7 mouse cellular contexts compared by ENCODE assay signal in the genomic region with DNA sequence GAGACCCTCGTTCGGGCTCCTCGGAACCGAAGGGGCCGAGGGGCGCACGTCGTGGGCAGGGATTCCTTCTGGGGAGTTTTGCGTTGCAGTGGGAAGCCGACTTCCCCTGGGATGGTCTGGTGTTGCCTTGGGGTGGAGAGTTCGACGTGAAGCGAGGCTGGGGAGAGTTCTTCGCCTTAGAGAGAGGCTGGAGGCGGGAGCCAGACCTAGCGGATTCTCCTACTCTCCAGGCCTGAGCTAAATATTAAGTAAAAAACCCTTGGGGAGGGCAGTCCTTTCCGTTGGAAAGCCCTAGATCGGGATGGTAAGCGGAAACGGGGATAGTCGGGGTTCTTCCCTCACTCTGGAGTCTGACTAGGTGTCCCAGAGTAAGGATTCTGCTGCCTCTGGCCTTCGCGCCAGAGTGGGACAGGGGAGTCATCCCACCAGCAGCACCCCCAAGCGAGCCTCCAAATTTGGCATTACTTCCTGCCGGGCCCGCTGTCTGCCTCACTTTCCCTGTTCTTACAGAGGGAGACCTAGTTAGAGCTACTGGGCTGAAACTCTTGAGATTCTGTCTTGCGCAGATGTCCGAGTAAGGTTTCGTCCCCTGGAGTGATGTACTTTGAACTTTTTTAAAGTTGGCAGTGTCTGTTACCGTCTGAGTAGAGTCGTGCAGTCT. TPM values are rescaled to one million over a fixed set of nuclear protein-coding genes. Genes with fewer than 3 reads are reported as not detected.
DNase-seq lines count a peak whose midpoint lies in the region; ATAC-seq and TF ChIP-seq lines count a peak whose summit lies in the region.

No protein-coding gene starts in this region.

- DNase-seq in 3T3-L1 (ENCODE audit: low read depth, low spot score): peak; percentile 58
- peak; percentile 15 to 21 for DNase-seq in B cell, adult 2 months
- peak; percentile 44 for DNase-seq in c-Kit-positive CD71-positive TER-119-positive erythroid progenitor cells, embryonic 14.5 days (ENCODE audit: low spot score)
- peak; percentile 81 for DNase-seq in kidney, adult 2 months

- no peak for TF ChIP-seq CTCF in kidney, adult 2 months (conservative IDR thresholded peaks at IDR 0.05; ENCODE audit: insufficient read depth, insufficient read length, low read depth, low read length)

- H3K4me1 ChIP-seq in kidney, adult 2 months (ENCODE audit: control insufficient read depth, insufficient read depth, low read length): peaks cover 8% of the 10 kb centered on the region; the same call in 1 of the 2 replicates
- H3K4me1 ChIP-seq in lung, embryonic 16.5 days (replicated peaks; ENCODE audit: control insufficient read depth, insufficient read depth, low read length): peaks cover 16% of the 10 kb centered on the region
- peaks cover 12% of the 10 kb centered on the region for H3K4me1 ChIP-seq in stomach, embryonic 16.5 days (ENCODE audit: control insufficient read depth, insufficient read depth, low read length)

- peak; percentile 5 for ATAC-seq in granulocyte monocyte progenitor cell, adult 5-6 weeks (replicated peaks; ENCODE audit: poor library complexity, severe bottlenecking)
- ATAC-seq in lung, embryonic 16.5 days (ENCODE audit: low read depth): 0 out of 2 replicates have a peak, but pooled peaks have one; percentile 6
- no peak for ATAC-seq in stomach, embryonic 16.5 days (ENCODE audit: insufficient read depth, low FRiP score)

- H3K27me3 ChIP-seq in kidney, adult 2 months (replicated peaks; ENCODE audit: control insufficient read depth, insufficient read depth, low read length): no peaks in the 10 kb centered on the region
- no peaks in the 10 kb centered on the region for H3K27me3 ChIP-seq in lung, embryonic 16.5 days (ENCODE audit: control insufficient read depth, insufficient read depth, low read depth, low read length)
- no peaks in the 10 kb centered on the region for H3K27me3 ChIP-seq in stomach, embryonic 16.5 days (ENCODE audit: control insufficient read depth, insufficient read depth, low read length)

- under 1% methylated on average over 31 of the region's 31 CpGs for WGBS in kidney, adult 2 months
- WGBS in lung, embryonic 16.5 days: under 1% methylated on average over 31 of the region's 31 CpGs
- under 1% methylated on average over 31 of the region's 31 CpGs for WGBS in stomach, embryonic 16.5 days

- no peak for TF ChIP-seq POLR2A in kidney, adult 2 months (IDR thresholded peaks at IDR 0.05; ENCODE audit: low read depth, low read length)

- no peaks in the 10 kb centered on the region for H3K9me3 ChIP-seq in lung, embryonic 16.5 days (ENCODE audit: control insufficient read depth, low read length)
- no peaks in the 10 kb centered on the region for H3K9me3 ChIP-seq in stomach, embryonic 16.5 days (replicated peaks; ENCODE audit: control insufficient read depth, low read length)

- H3K36me3 ChIP-seq in kidney, adult 2 months (ENCODE audit: control insufficient read depth, insufficient read depth, low read length): no peaks in the 10 kb centered on the region
- H3K36me3 ChIP-seq in lung, embryonic 16.5 days (ENCODE audit: control insufficient read depth, insufficient read depth, low read length): no peaks in the 10 kb centered on the region
- H3K36me3 ChIP-seq in stomach, embryonic 16.5 days (ENCODE audit: control insufficient read depth, insufficient read depth, low read length): no peaks in the 10 kb centered on the region

- H3K9ac ChIP-seq in lung, embryonic 16.5 days (ENCODE audit: low read length): peak overlapping the region; percentile 99
- H3K9ac ChIP-seq in stomach, embryonic 16.5 days (ENCODE audit: low read length): peak overlapping the region; percentile 98

- peak overlapping the region; percentile 79 for H3K27ac ChIP-seq in kidney, adult 2 months (ENCODE audit: insufficient read depth, low read depth, low read length)
- H3K27ac ChIP-seq in lung, embryonic 16.5 days (ENCODE audit: low read length): peak overlapping the region; percentile 77
- peak overlapping the region; percentile 79 for H3K27ac ChIP-seq in stomach, embryonic 16.5 days (ENCODE audit: low read length)

- H3K4me3 ChIP-seq in kidney, adult 2 months (ENCODE audit: insufficient read depth, low read depth, low read length): peak overlapping the region; percentile 86
- H3K4me3 ChIP-seq in lung, embryonic 16.5 days (ENCODE audit: low read length): peak overlapping the region; percentile 100
- H3K4me3 ChIP-seq in stomach, embryonic 16.5 days (replicated peaks; ENCODE audit: low read length): peak overlapping the region; percentile 98

- peak overlapping the region; percentile 87 for H3K4me2 ChIP-seq in lung, embryonic 16.5 days (ENCODE audit: low read depth, low read length)
- H3K4me2 ChIP-seq in stomach, embryonic 16.5 days (ENCODE audit: low read depth, low read length): peak overlapping the region; percentile 92

RNA-seq across cellular contexts. Expression of a gene that starts 0.8 kb away (rescaled TPM):
- 30.4 and 64.9 TPM in 2 replicates for total RNA-seq in granulocyte monocyte progenitor cell, adult 5-6 weeks (2014; fragmentation: Nextera tagmentation)
- total RNA-seq in granulocyte monocyte progenitor cell, adult 5-6 weeks (2017): 84.6 and 99.4 TPM in 2 replicates
- polyA plus RNA-seq in kidney, adult 2 months (2012; rRNA removed): 18.2 and 20.9 TPM in 2 replicates
- polyA plus RNA-seq in lung, embryonic 16.5 days (2015; fragmentation: Nextera tagmentation; extraction: Ambion mirVana): 50.8 and 52.9 TPM in 2 replicates
- 58.4 and 58.6 TPM in 2 replicates for polyA plus RNA-seq in stomach, embryonic 16.5 days (2015; fragmentation: Nextera tagmentation; extraction: Ambion mirVana)

RNA-seq across cellular contexts. Expression of a gene that starts 0.9 kb away (rescaled TPM):
- 27.4 and 28.0 TPM in 2 replicates for total RNA-seq in granulocyte monocyte progenitor cell, adult 5-6 weeks (2014; fragmentation: Nextera tagmentation)
- 29.9 and 33.0 TPM in 2 replicates for total RNA-seq in granulocyte monocyte progenitor cell, adult 5-6 weeks (2017)
- polyA plus RNA-seq in kidney, adult 2 months (2012; rRNA removed): 11.5 TPM in 2 replicates
- 32.7 and 35.5 TPM in 2 replicates for polyA plus RNA-seq in lung, embryonic 16.5 days (2015; fragmentation: Nextera tagmentation; extraction: Ambion mirVana)
- polyA plus RNA-seq in stomach, embryonic 16.5 days (2015; fragmentation: Nextera tagmentation; extraction: Ambion mirVana): 33.3 and 34.0 TPM in 2 replicates

Comparison
In these comparisons a context has a peak if more than half of its experiments do, and no peak if none do; other contexts are left out.
1. DNase-seq: peak in every context shown above with its lines; median percentile 81 in kidney, adult 2 months; 58 in 3T3-L1; 44 in c-Kit-positive CD71-positive TER-119-positive erythroid progenitor cells, embryonic 14.5 days; 18 in B cell, adult 2 months.